Mouse (Mus musculus) ovary, postnatal 10 days (tissue): ENCODE measurements around the gene Dlk1.
"Not testable (repeated sequence)": the region's sequence is repeated elsewhere in the genome, so short reads cannot be mapped to it uniquely, and the experiment has no call there.

Experiments
- DNase-seq: peaks from one replicate; pipeline ENCODE4 v3.0.0; 2022; ENCODE audit warnings: low spot score

The Dlk1 gene

GRCm38 (mm10) chr12:109439974-109440373 lies 12.6 kb upstream of the Dlk1 start:
- DNase-seq = no peak

- no peak for DNase-seq
Measured at GRCm38 (mm10) chr12:109441366-109441765, 11.3 kb upstream of the Dlk1 start.

- DNase-seq = no peak
Measured at GRCm38 (mm10) chr12:109442115-109442514, 10.5 kb upstream of the Dlk1 start.

GRCm38 (mm10) chr12:109443276-109443675 lies 9.3 kb upstream of the Dlk1 start:
- DNase-seq = no peak

GRCm38 (mm10) chr12:109444999-109445398 lies 7.6 kb upstream of the Dlk1 start:
- DNase-seq = no peak

- no peak for DNase-seq
Measured at GRCm38 (mm10) chr12:109445499-109446235, 7.0 kb upstream of the Dlk1 start.

GRCm38 (mm10) chr12:109446236-109446941 lies 6.2 kb upstream of the Dlk1 start:
- DNase-seq = no peak

- no peak for DNase-seq
Measured at GRCm38 (mm10) chr12:109449421-109450411, 2.9 kb upstream of the Dlk1 start.

GRCm38 (mm10) chr12:109453065-109453997 lies 708 bp downstream of the Dlk1 start:
- DNase-seq = no peak

GRCm38 (mm10) chr12:109454137-109454536 lies 1.5 kb downstream of the Dlk1 start:
- no peak for DNase-seq

GRCm38 (mm10) chr12:109456531-109457202 lies 4.0 kb downstream of the Dlk1 start:
- no peak for DNase-seq

GRCm38 (mm10) chr12:109457836-109458235 lies 5.2 kb downstream of the Dlk1 start:
- no peak for DNase-seq

GRCm38 (mm10) chr12:109458896-109459295 lies 6.3 kb downstream of the Dlk1 start:
- DNase-seq = no peak

GRCm38 (mm10) chr12:109459481-109460401 lies 7.1 kb downstream of the Dlk1 start:
- no peak for DNase-seq

- no peak for DNase-seq
Measured at GRCm38 (mm10) chr12:109462594-109462993, 10.0 kb downstream of the Dlk1 start.

GRCm38 (mm10) chr12:109467417-109467816 lies 14.8 kb downstream of the Dlk1 start:
- not testable (repeated sequence) for DNase-seq

GRCm38 (mm10) chr12:109469793-109470192 lies 17.2 kb downstream of the Dlk1 start:
- no peak for DNase-seq

- DNase-seq = no peak
Measured at GRCm38 (mm10) chr12:109472627-109473026, 20.0 kb downstream of the Dlk1 start.

GRCm38 (mm10) chr12:109473575-109473976 lies 21.0 kb downstream of the Dlk1 start:
- DNase-seq = no peak
